Mouse (Mus musculus) CD4-positive, CD25-positive, alpha-beta regulatory T cell, adult 4 months (primary cell): ENCODE results near the gene Mab21l2. TPM values are rescaled to one million over a fixed set of nuclear protein-coding genes. Genes with fewer than 3 reads are reported as not detected.

Source experiments
- ATAC-seq: one replicate; pipeline ENCODE4 v1.8.0; 2017
- polyA plus RNA-seq, 2 experiments: library from polyadenylated mRNA; unstranded; fragments of 100-300 nt; shearing (Covaris generic); gene quantifications; one replicate each; pipeline ENCODE4 v1.2.1; 2017

The Mab21l2 gene
- polyA plus RNA-seq = under 1 TPM; 0.32 to 0.44 TPM

- ATAC-seq = no peak
These were observed at the start of gene Mab21l2 for GRCm38 (mm10) chr3:86548091-86549015. Mab21l2 (minus strand) TSS chr3:86548629.

GRCm38 (mm10) chr3:86575312-86575711 lies 26.9 kb upstream of the Mab21l2 start:
- no peak for ATAC-seq

- no peak for ATAC-seq
These were observed 24.3 kb upstream of the Mab21l2 start for GRCm38 (mm10) chr3:86572519-86573244.

- no peak for ATAC-seq
These were observed 23.1 kb upstream of the Mab21l2 start for GRCm38 (mm10) chr3:86571518-86571917.

GRCm38 (mm10) chr3:86567312-86567711 lies 18.9 kb upstream of the Mab21l2 start:
- ATAC-seq = no peak

- no peak for ATAC-seq
These were observed 13.0 kb upstream of the Mab21l2 start for GRCm38 (mm10) chr3:86561396-86561795.

GRCm38 (mm10) chr3:86561023-86561344 lies 12.6 kb upstream of the Mab21l2 start:
- no peak for ATAC-seq

- ATAC-seq = no peak
These were observed 12.0 kb upstream of the Mab21l2 start for GRCm38 (mm10) chr3:86560281-86561022.

- ATAC-seq = no peak
These were observed 11.2 kb upstream of the Mab21l2 start for GRCm38 (mm10) chr3:86559635-86560034.

GRCm38 (mm10) chr3:86558976-86559375 lies 10.5 kb upstream of the Mab21l2 start:
- no peak for ATAC-seq

- ATAC-seq = no peak
These were observed 3.7 kb upstream of the Mab21l2 start for GRCm38 (mm10) chr3:86552170-86552569.

GRCm38 (mm10) chr3:86551011-86551728 lies 2.7 kb upstream of the Mab21l2 start:
- no peak for ATAC-seq

- ATAC-seq = no peak
These were observed 2.0 kb upstream of the Mab21l2 start for GRCm38 (mm10) chr3:86550301-86551010.

GRCm38 (mm10) chr3:86547251-86547791 lies 1.1 kb downstream of the Mab21l2 start:
- ATAC-seq = peak; percentile 40

GRCm38 (mm10) chr3:86546471-86547250 lies 1.8 kb downstream of the Mab21l2 start:
- peak; percentile 80 for ATAC-seq

- ATAC-seq = no peak
These were observed 2.5 kb downstream of the Mab21l2 start for GRCm38 (mm10) chr3:86545945-86546344.

- no peak for ATAC-seq
These were observed 3.6 kb downstream of the Mab21l2 start for GRCm38 (mm10) chr3:86544785-86545184.

- ATAC-seq = no peak
These were observed 6.5 kb downstream of the Mab21l2 start for GRCm38 (mm10) chr3:86541863-86542397.

- no peak for ATAC-seq
These were observed 7.3 kb downstream of the Mab21l2 start for GRCm38 (mm10) chr3:86541074-86541614.
